Mouse (Mus musculus) cerebellum, adult 2 months (tissue): ENCODE results near the gene Rasd1.

ENCODE experiments used
- CTCF ChIP-seq: fragments of 200-500 bp; IDR thresholded peaks from 2 replicates; pipeline ENCODE4 v1.5.1; 2011; ENCODE audit warnings: low read depth, mild to moderate bottlenecking, control low read depth, low read length, moderate library complexity, borderline replicate concordance; ENCODE audit not compliant: insufficient read depth
- POLR2A ChIP-seq: fragments of 200-500 bp; IDR thresholded peaks from 2 replicates; pipeline ENCODE4 v1.6.1; 2011; ENCODE audit warnings: low read length, control low read depth, borderline replicate concordance; ENCODE audit not compliant: insufficient read depth

DNA sequence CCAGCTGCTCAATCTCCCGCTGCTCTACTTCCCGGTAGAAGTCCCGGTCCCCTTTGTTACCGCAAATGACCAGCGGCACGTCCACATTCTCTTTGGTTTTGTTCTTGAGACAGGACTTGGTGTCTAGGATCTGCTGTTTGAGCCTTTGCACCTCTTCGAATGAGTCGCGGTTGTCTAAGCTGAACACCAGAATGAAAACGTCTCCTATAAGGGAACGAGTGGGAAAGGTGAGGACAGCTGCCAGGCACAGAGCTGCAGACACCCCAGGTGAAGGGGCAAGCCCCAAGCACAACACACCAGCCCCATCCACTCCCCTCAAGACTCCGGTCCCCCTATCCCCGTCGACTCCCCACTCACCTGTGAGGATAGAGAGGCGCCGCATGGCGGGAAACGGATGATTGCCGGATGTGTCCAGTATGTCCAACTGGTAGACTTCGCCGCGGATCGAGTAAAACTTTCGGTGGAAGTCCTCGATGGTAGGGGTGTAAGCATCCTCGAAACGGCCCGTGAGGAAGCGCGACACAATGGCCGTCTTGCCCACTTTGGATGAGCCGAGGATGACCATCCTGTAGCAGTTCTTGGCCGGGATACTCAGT is 483 bp downstream of the Rasd1 start:
- no peak for TF ChIP-seq CTCF
- TF ChIP-seq POLR2A: no peak
